Mouse (Mus musculus) lung, adult 2 months (tissue): ENCODE data around the gene Mknk2. TPM values are rescaled to one million over a fixed set of nuclear protein-coding genes. Genes with fewer than 3 reads are reported as not detected.
"Not testable (repeated sequence)": the region's sequence is repeated elsewhere in the genome, so short reads cannot be mapped to it uniquely, and the experiment has no call there.

Source experiments
- DNase-seq: peaks from one replicate; pipeline ENCODE4 v3.0.0; 2022
- H3K4me1 ChIP-seq: fragments of 200-500 bp; 2 replicates; pipeline ENCODE4 v1.6.1; 2011; ENCODE audit warnings: low read length; ENCODE audit not compliant: control insufficient read depth, insufficient read depth
- H3K4me3 ChIP-seq: fragments of 200-500 bp; replicated peaks from 2 replicates; pipeline ENCODE3; 2011; ENCODE audit warnings: low read depth, mild to moderate bottlenecking, control low read depth, low read length; ENCODE audit errors: extremely low read depth
- CTCF ChIP-seq: fragments of 200-500 bp; IDR thresholded peaks from 2 replicates; pipeline ENCODE4 v1.5.1; 2011; ENCODE audit warnings: mild to moderate bottlenecking, low read length, control low read depth; ENCODE audit not compliant: insufficient read depth
- POLR2A ChIP-seq: fragments of 200-500 bp; IDR thresholded peaks from 2 replicates; pipeline ENCODE4 v1.6.1; 2011; ENCODE audit warnings: low read depth, mild to moderate bottlenecking, control low read depth, low read length, borderline replicate concordance; ENCODE audit errors: extremely low read depth
- WGBS: fragments of 180-500 bp; shearing (Covaris S2); methylation state at CpG from one replicate; pipeline ENCODE4 v1.1.7; 2018; 5-methylcytosine and 5-hydroxymethylcytosine counted together
- polyA plus RNA-seq: library from polyadenylated mRNA; depleted of rRNA; stranded (reverse); fragments of >200 nt; gene quantifications from 2 replicates; pipeline ENCODE4 v1.2.3, GENCODE M21; 2012

Gene Mknk2
- polyA plus RNA-seq, 1 experiment: 267 TPM

GRCm38 (mm10) chr10:80656130-80656862 lies 21.6 kb downstream of the Mknk2 start:
- WGBS: under 1% methylated on average over 65 of the region's 72 CpGs
- TF ChIP-seq POLR2A: no peak; the same call in 1 of the 2 replicates
- TF ChIP-seq CTCF: no peak
- Histone ChIP-seq H3K4me1 (peaks cover 11% of the 10 kb centered on the region), H3K4me3 (peak overlapping the region; percentile 95)
- peak; percentile 92 for DNase-seq

- Histone ChIP-seq H3K4me1 (peaks cover 10% of the 10 kb centered on the region; the same call in 1 of the 2 replicates), H3K4me3 (peak overlapping the region; percentile 95)
- 2% methylated on average over 12 of the region's 12 CpGs for WGBS
- TF ChIP-seq CTCF (no peak), POLR2A (no peak)
- no peak for DNase-seq
Observed at GRCm38 (mm10) chr10:80655406-80656129, 22.3 kb downstream of the Mknk2 start.

GRCm38 (mm10) chr10:80654866-80655265 lies 23.0 kb downstream of the Mknk2 start:
- WGBS: 69% methylated on average over 6 of the region's 6 CpGs
- H3K4me3 ChIP-seq: no peak overlapping the region
- no peak for DNase-seq
- no peak for TF ChIP-seq CTCF
- TF ChIP-seq POLR2A: no peak
- peaks cover 10% of the 10 kb centered on the region; the same call in 1 of the 2 replicates for H3K4me1 ChIP-seq

GRCm38 (mm10) chr10:80653156-80653720 lies 24.7 kb downstream of the Mknk2 start:
- DNase-seq: no peak
- no peak for TF ChIP-seq POLR2A
- peaks cover 8% of the 10 kb centered on the region; the same call in 1 of the 2 replicates for H3K4me1 ChIP-seq
- no peak overlapping the region for H3K4me3 ChIP-seq
- 82% methylated on average over 6 of the region's 6 CpGs for WGBS

GRCm38 (mm10) chr10:80650392-80650791 lies 27.5 kb downstream of the Mknk2 start:
- WGBS: 92% methylated on average over 10 of the region's 10 CpGs
- TF ChIP-seq POLR2A (no peak), CTCF (no peak)
- H3K4me3 ChIP-seq: no peak overlapping the region
- no peak for DNase-seq
- H3K4me1 ChIP-seq: 0 out of 2 replicates have a peak, but pooled peaks cover 2% of the 10 kb centered on the region

GRCm38 (mm10) chr10:80649910-80650309 lies 28.0 kb downstream of the Mknk2 start:
- H3K4me1 ChIP-seq, H3K4me3 ChIP-seq: not testable (repeated sequence)
- 89% methylated on average over 6 of the region's 6 CpGs for WGBS

GRCm38 (mm10) chr10:80646936-80647335 lies 31.0 kb downstream of the Mknk2 start:
- TF ChIP-seq POLR2A (no peak), CTCF (no peak)
- H3K4me1 ChIP-seq: no peaks in the 10 kb centered on the region
- 86% methylated on average over 10 of the region's 10 CpGs for WGBS
- no peak overlapping the region for H3K4me3 ChIP-seq
- DNase-seq: no peak

More at GRCm38 (mm10) chr10:80649910-80650309, 28.0 kb downstream of the Mknk2 start:
- DNase-seq: not testable (repeated sequence)

GRCm38 (mm10) chr10:80635345-80635744 lies 42.6 kb downstream of the Mknk2 start:
- Histone ChIP-seq H3K4me3 (no peak overlapping the region), H3K4me1 (peaks cover 1% of the 10 kb centered on the region; the same call in 1 of the 2 replicates)
- DNase-seq: no peak
- TF ChIP-seq POLR2A (no peak), CTCF (no peak)
- 69% methylated on average over 6 of the region's 6 CpGs for WGBS

GRCm38 (mm10) chr10:80628925-80629324 lies 49.0 kb downstream of the Mknk2 start:
- WGBS: 77% methylated on average over 9 of the region's 9 CpGs
- TF ChIP-seq POLR2A: no peak
- no peak for TF ChIP-seq CTCF
- no peak overlapping the region for H3K4me3 ChIP-seq
- peaks cover 13% of the 10 kb centered on the region for H3K4me1 ChIP-seq
- no peak for DNase-seq

- DNase-seq: no peak
- 31% methylated on average over 2 of the region's 2 CpGs for WGBS
- H3K4me3 ChIP-seq: no peak overlapping the region
- H3K4me1 ChIP-seq: peaks cover 19% of the 10 kb centered on the region
- no peak for TF ChIP-seq CTCF
- TF ChIP-seq POLR2A: no peak
Observed at GRCm38 (mm10) chr10:80627685-80628084, 50.2 kb downstream of the Mknk2 start.
